Mouse (Mus musculus) spleen, adult 10 weeks (tissue): ENCODE measurements around the gene Ifi208. TPM values are rescaled to one million over a fixed set of nuclear protein-coding genes. Genes with fewer than 3 reads are reported as not detected.

ENCODE experiments used
- polyA plus RNA-seq: library from polyadenylated mRNA; stranded (reverse); fragments of 350-450 nt; fragmentation: Illumina TruSeq; extraction: RNeasy Lipid Tissue Mini Kit (QIAGEN cat#74804); gene quantifications from one replicate; pipeline ENCODE4 v1.2.3, GENCODE M21; 2015; ENCODE audit warnings: low replicate concordance; ENCODE audit not compliant: insufficient read depth

Ifi208 gene
- 62.4 TPM for polyA plus RNA-seq

DNA sequence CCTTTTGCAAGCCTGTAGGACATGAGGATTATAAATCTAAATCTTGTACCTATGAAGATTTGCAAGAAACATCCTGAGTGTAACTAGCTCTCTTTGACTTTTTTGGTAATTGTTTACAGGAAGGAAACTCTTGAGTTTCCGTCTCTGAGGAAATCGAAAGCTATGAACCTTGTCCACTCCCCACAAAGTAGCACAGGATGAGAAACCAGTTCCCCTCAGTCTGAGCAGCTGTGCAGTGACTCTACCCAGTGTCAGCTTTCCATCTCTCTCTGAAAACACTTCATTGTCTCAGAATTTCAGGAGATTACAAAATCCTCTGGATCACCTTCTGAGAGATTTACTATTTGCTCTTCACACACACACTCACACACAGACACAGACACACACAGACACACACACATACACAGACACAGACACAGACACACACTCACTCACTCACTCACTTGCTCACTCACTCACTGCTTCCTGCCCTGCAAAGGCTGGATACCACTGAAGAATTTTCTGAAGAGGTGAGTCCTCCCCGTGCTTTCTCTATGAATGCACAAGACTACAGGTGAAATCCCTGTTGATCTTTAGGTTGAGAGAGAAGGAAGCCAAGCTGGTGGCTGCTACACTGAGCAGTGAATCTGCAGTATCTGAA is at the start of gene Ifi208:
TSS of gene Ifi208 (plus strand) at position 218 of the 640 bp plus-strand sequence.

DNA sequence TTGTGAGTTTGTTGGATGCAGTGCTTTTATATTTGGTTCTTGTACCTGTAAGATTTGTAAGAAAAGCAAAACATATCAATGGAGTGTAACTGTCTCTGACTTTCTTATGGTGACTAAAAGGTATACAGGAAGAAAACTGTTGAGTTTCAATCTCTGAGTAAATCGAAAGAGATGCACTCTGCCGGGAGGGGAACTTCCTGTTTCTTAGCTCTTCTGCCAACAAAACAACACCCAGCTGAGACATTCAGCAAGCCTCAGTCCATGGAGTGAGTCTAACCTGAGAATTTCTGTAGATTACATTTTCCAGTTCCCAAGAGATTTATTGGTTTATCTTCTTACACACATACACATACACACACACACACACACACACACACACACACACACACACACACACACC is 42.9 kb upstream of the Ifi208 start, which contains the start of gene Ifi209:
TSS of gene Ifi209 (plus strand) at position 296 of the 400 bp plus-strand sequence.

DNA sequence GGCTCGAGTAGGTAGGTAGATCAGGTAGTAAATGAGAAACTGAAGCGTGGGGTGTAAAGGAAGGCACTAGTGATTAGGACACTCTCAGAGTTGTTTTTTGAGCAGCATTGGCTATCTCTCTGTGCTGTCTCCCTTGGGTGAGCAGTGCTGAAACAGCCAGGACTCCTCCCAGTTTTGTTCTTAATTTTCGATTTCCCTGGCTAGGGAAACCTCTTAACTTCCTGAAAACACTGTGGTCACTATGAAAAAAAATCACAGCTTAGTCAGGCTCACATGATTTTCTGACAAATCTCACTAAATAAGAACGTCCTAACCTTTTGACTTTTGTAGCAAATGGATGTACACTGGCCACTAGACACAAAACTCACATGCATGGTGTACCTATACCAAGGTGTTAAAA is 68.2 kb downstream of the Ifi208 start, which contains the start of gene Ifi207:
TSS of gene Ifi207 (minus strand) at position 92 of the 400 bp plus-strand sequence.

Other genes with a start within 250 kb of the Ifi208 start
- 75.9 TPM for gene Ifi206, start 182.6 kb upstream of the Ifi208 start, polyA plus RNA-seq
- gene Ifi214, start 137.7 kb upstream of the Ifi208 start, polyA plus RNA-seq: 38.5 TPM
- gene Ifi213, start 74.4 kb upstream of the Ifi208 start, polyA plus RNA-seq: 129 TPM
- 235 TPM for gene Ifi209, start 42.8 kb upstream of the Ifi208 start, polyA plus RNA-seq
- gene Ifi207, start 68.1 kb downstream of the Ifi208 start, polyA plus RNA-seq: 38.3 TPM
- gene Ifi204, start 93.3 kb downstream of the Ifi208 start, polyA plus RNA-seq: 35.0 TPM
- gene Ifi211, start 239.4 kb downstream of the Ifi208 start, polyA plus RNA-seq: 31.5 TPM